Mouse (Mus musculus) ES-Bruce4 (cell line): ENCODE measurements around the gene Lhx6. TPM values are rescaled to one million over a fixed set of nuclear protein-coding genes. Genes with fewer than 3 reads are reported as not detected.

ENCODE experiments used
- H3K27ac ChIP-seq: 2 replicates; pipeline ENCODE4 v1.5.1; 2012; ENCODE audit warnings: low read length, inconsistent platforms; ENCODE audit not compliant: insufficient read depth
- H3K27me3 ChIP-seq: 2 replicates; pipeline ENCODE4 v1.6.1; 2012; ENCODE audit warnings: mild to moderate bottlenecking, low read length, inconsistent platforms; ENCODE audit not compliant: control insufficient read depth, poor library complexity, insufficient read depth, severe bottlenecking
- H3K36me3 ChIP-seq: 2 replicates; pipeline ENCODE4 v1.6.1; 2012; ENCODE audit warnings: inconsistent platforms, mild to moderate bottlenecking, low read length, moderate library complexity; ENCODE audit not compliant: control insufficient read depth, poor library complexity, insufficient read depth, severe bottlenecking
- H3K4me1 ChIP-seq: one replicate; pipeline ENCODE4 v1.8.1; 2011; ENCODE audit warnings: low read length; ENCODE audit not compliant: control insufficient read depth, insufficient read depth
- H3K4me3 ChIP-seq: 2 replicates; pipeline ENCODE4 v1.5.1; 2011; ENCODE audit warnings: low read depth, mild to moderate bottlenecking, low read length
- H3K9ac ChIP-seq: 2 replicates; pipeline ENCODE4 v1.6.1; 2012; ENCODE audit warnings: low read depth, mild to moderate bottlenecking, inconsistent platforms; ENCODE audit not compliant: poor library complexity, severe bottlenecking
- H3K9me3 ChIP-seq: replicated peaks from 2 replicates; pipeline ENCODE4 v1.6.1; 2012; ENCODE audit warnings: mild to moderate bottlenecking, low read length, inconsistent platforms; ENCODE audit not compliant: control insufficient read depth, poor library complexity, insufficient read depth, severe bottlenecking
- CTCF ChIP-seq: IDR thresholded peaks from one replicate; pipeline ENCODE4 v1.8.1; 2011; ENCODE audit warnings: low read depth, low read length
- EP300 ChIP-seq: IDR thresholded peaks from 2 replicates; pipeline ENCODE4 v1.6.1; 2011; ENCODE audit warnings: low read depth, low read length; ENCODE audit not compliant: insufficient read depth
- POLR2A ChIP-seq: IDR thresholded peaks from one replicate; pipeline ENCODE4 v1.8.1; 2011; ENCODE audit warnings: low read length; ENCODE audit not compliant: insufficient read depth
- polyA plus RNA-seq: library from polyadenylated mRNA; stranded (reverse); fragments of >200 nt; gene quantifications from 2 replicates; pipeline ENCODE4 v1.2.4, GENCODE M21; 2011; ENCODE audit warnings: low read depth; ENCODE audit not compliant: missing spikeins, insufficient read depth, insufficient read length

The Lhx6 gene
- polyA plus RNA-seq, 1 experiment, result 1.1 TPM

DNA sequence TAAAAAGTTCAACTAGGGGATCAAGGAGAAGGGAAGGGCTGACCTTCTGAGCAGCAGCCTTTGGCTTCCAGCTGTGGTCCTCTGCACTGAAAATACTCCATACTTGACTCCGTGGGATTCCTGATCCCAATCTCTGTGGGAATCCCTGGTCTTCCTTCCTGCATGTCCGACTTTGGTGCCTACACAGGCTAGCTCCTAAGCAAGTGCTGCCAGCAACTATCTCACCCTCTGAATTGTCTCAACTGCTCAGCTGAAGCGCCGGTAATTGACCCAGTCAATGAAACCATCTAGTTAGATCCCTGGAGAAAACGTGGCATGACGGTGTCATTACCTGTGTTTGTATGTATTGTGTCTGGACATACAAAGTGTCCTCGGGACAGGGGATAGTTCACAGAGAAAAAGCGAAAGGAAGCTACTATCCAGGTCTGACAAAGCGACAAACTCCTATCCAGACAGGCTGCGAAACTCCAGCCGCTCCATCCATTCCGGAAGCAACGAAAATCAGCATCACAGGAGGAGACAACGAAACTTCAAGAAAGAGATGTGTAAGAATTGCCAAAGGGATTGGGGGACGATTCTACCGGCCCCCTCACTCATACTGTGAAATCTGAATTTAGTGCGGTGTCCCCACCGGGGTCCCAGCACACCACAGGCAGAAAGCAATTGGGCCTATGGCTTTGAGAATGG lies 7.9 kb downstream of the Lhx6 start:
- no peaks in the 10 kb centered on the region for H3K9me3 ChIP-seq
- no peak overlapping the region for H3K9ac ChIP-seq
- TF ChIP-seq POLR2A, result no peak
- TF ChIP-seq EP300, result no peak
- no peak for TF ChIP-seq CTCF

DNA sequence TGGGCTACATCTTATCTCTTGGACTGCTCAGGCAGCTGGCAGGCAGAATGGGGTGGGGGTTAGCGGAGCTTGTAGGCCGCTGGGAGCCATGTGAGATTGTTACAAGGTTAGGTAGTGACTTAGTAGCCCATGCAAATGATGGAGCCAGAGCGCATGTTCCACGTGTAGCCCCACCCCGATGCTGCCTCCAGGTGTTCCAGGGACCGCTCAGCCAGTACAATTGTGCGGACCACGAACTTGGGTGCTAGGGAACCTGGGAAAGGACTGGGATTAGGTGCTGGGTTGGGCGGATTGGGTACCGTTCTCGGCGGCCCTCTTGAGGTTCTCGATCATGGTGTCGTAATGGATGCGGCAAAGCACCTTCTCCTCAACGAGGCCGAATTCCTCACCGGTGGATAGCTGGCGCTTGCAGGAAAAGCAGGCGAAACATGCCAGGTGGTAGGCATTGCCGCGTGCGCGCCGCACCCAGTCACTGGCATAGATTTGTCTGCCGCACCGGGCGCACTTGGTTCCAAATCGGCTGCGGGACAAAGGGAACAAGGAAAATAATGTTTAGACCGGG lies 11.2 kb downstream of the Lhx6 start:
- Histone ChIP-seq H3K4me1 (no peaks in the 10 kb centered on the region), H3K27ac (no peak overlapping the region), H3K9ac (no peak overlapping the region), H3K9me3 (no peaks in the 10 kb centered on the region), H3K4me3 (peak overlapping the region; percentile 6), H3K27me3 (peaks cover 7% of the 10 kb centered on the region), H3K36me3 (no peaks in the 10 kb centered on the region)
- TF ChIP-seq CTCF (no peak), EP300 (0 out of 2 replicates have a peak, but pooled peaks have one; percentile 11)

More for the DNA sequence above, 7.9 kb downstream of the Lhx6 start:
- Histone ChIP-seq H3K27me3 (peaks cover 9% of the 10 kb centered on the region), H3K36me3 (no peaks in the 10 kb centered on the region), H3K4me1 (no peaks in the 10 kb centered on the region), H3K27ac (no peak overlapping the region), H3K4me3 (no peak overlapping the region)

DNA sequence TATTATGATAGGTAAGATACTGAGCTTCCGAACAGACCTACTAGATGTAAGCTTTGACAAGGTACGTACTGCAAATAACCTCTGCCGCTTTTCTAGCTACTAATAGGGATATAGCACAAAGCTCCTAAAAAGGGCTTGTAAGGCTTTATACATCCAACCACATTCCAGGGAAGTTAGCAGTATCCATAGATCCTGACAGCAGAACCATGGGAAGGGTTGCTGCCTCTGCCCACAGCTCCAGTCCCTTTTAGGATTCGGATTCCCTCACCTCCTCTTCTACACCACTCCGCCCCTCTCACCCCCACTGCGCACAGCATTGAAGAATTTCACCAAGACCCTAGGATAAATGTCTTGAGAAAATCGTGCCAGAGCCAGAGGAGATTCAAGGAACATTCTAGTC lies 11.9 kb downstream of the Lhx6 start:
- Histone ChIP-seq H3K4me3 (no peak overlapping the region), H3K9ac (no peak overlapping the region), H3K4me1 (no peaks in the 10 kb centered on the region), H3K9me3 (no peaks in the 10 kb centered on the region), H3K27me3 (peaks cover 7% of the 10 kb centered on the region), H3K36me3 (no peaks in the 10 kb centered on the region), H3K27ac (no peak overlapping the region)
- TF ChIP-seq EP300 (no peak), POLR2A (no peak), CTCF (no peak)

DNA sequence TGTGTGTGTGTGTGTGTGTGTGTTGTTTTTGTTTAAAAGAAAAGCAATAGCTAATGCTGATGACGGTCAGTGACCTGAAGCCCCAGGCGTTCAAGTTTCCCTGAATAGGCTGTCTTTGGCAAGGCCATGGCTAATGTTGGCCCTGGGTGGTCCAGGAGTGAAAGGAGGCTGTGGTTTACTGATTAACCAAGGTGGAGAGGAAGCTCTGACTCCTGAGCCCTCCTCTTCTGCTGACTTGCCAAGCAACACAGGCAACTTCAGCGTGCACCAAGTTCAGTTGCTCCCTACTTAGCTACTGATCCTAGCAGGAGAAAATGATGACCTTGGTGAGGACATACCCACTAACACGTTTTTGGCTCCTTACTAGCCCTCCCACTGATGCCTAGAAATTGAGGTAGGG lies 12.5 kb downstream of the Lhx6 start:
- Histone ChIP-seq H3K4me1 (no peaks in the 10 kb centered on the region), H3K27ac (no peak overlapping the region), H3K27me3 (peaks cover 7% of the 10 kb centered on the region), H3K9ac (no peak overlapping the region), H3K4me3 (no peak overlapping the region), H3K36me3 (no peaks in the 10 kb centered on the region), H3K9me3 (no peaks in the 10 kb centered on the region)
- no peak for TF ChIP-seq EP300
- no peak for TF ChIP-seq POLR2A

DNA sequence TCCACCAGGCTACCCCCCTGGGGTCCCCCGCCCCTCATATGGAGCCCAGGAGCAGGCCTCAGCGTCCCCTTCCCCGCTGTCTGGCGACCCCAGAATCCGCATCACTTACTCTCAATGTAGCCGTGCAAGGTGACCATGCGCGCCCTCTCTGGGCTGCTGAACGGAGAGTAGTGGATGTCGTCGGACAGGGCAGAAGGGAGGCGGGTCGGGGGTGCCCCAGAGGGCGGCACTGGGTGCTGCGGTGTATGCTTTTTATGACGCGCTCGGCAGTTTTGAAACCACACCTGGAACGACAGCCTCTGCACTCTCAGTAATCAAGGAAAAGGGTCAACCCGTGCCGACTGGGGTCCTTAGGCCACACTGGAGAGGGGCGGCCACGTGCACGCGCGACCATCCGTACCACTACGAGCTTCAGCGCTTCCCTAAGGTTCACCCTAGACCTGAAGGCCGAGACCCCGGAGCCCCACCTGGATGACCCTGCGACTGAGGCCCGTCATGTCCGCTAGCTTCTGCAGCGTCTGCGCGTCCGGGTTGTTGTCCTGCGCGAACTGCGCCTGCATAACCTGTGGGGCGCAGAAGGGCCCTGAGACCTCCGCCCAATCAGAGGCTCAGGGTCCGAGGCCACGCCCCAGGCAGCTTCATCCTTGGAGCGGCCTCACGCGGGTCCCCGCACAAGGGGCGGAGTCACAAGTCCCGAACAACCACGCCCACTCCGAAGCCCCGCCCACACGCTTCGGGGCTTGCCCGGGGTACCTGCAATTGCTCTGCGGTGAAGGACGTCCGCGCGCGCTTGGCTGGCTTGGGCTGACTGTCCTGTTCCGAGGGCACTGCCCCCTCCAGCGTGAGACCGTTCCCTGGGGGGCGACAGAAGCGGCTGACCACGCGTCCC lies 14.1 kb downstream of the Lhx6 start:
- peak; percentile 51 for TF ChIP-seq POLR2A
- no peak for TF ChIP-seq EP300
- Histone ChIP-seq H3K4me1 (no peaks in the 10 kb centered on the region), H3K9ac (peak overlapping the region; percentile 62), H3K27ac (no peak overlapping the region), H3K9me3 (no peaks in the 10 kb centered on the region), H3K4me3 (peak overlapping the region; percentile 74), H3K27me3 (peaks cover 5% of the 10 kb centered on the region; the same call in 1 of the 2 replicates), H3K36me3 (no peaks in the 10 kb centered on the region)

DNA sequence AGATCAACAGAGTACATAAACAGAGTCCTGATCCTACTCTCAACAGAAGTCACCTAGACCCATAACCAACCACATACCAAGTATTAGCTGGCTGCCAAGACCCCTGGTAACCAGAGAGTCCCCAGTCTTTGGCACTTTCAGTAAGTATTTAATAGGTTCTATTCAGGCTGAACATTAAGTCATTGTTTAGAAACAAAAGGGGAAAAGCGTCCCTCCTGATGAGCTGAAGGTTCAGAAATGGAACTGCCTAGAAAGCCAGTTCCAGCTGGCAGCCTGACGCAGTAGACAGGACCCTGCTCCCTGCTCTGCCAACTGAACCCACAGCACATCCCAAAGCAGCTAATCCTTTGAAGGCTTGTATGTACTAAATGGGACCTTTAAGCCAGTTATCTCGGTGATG lies 16.0 kb downstream of the Lhx6 start:
- Histone ChIP-seq H3K9ac (no peak overlapping the region), H3K27me3 (peaks cover 5% of the 10 kb centered on the region; the same call in 1 of the 2 replicates), H3K9me3 (no peaks in the 10 kb centered on the region), H3K27ac (no peak overlapping the region), H3K4me3 (no peak overlapping the region), H3K4me1 (no peaks in the 10 kb centered on the region), H3K36me3 (no peaks in the 10 kb centered on the region)
- TF ChIP-seq EP300 (no peak), POLR2A (no peak), CTCF (no peak)
